Mouse (Mus musculus): ENCODE data around the gene Dstn. TPM values are rescaled to one million over a fixed set of nuclear protein-coding genes. Genes with fewer than 3 reads are reported as not detected.

Gene Dstn
- total and polyA plus RNA-seq, 3 experiments: 78.1 to 80.0 TPM; not detected in 1

- peaks cover 25% of the 10 kb centered on the region for H3K79me2 ChIP-seq (ENCODE audit: control insufficient read depth, insufficient read depth, low read length, poor library complexity)
- no peak for DNase-seq (ENCODE audit: low read depth, low spot score)
- H3K4me1 ChIP-seq (ENCODE audit: control insufficient read depth in 1 of 2, insufficient read depth in 2 of 2, low read length in 2 of 2): peaks cover 12 to 22% of the 10 kb centered on the region in 2 experiments
- TF ChIP-seq ELF1 (IDR thresholded peaks at IDR 0.05; ENCODE audit: low read depth, low read length) (no peak), POLR2A (IDR thresholded peaks at IDR 0.05; ENCODE audit: control insufficient read depth in 1 of 2, insufficient read depth in 1 of 2, low read depth in 1 of 2, low read length in 2 of 2, poor library complexity in 1 of 2) (no peak), MYC (IDR thresholded peaks at IDR 0.05; ENCODE audit: low read depth, low read length) (no peak), E2F4 (IDR thresholded peaks at IDR 0.05; ENCODE audit: borderline replicate concordance, low read depth, low read length) (no peak), ZNF384 (IDR thresholded peaks at IDR 0.05; ENCODE audit: low read depth, low read length) (peak; percentile 40), USF1 (IDR thresholded peaks at IDR 0.05; ENCODE audit: low read depth, low read length) (no peak), POLR2AphosphoS2 (IDR thresholded peaks at IDR 0.05; ENCODE audit: low read length) (no peak), MXI1 (IDR thresholded peaks at IDR 0.05; ENCODE audit: low read depth, low read length) (no peak)
- H3K27me3 ChIP-seq (ENCODE audit: control insufficient read depth in 1 of 2, insufficient read depth in 2 of 2, low read length in 2 of 2): no peaks in the 10 kb centered on the region
- peaks cover 0 to 38% of the 10 kb centered on the region in 2 experiments; a peak in 2 of 4 replicates for H3K36me3 ChIP-seq (ENCODE audit: control insufficient read depth in 1 of 2, insufficient read depth in 2 of 2, low read length in 2 of 2)
- no peak overlapping the region for H3K4me3 ChIP-seq (ENCODE audit: control insufficient read depth in 1 of 2, insufficient read depth in 1 of 2, low read depth in 2 of 2, low read length in 2 of 2)
- no peak overlapping the region for H3K9ac ChIP-seq (ENCODE audit: control insufficient read depth, low read depth, low read length, poor library complexity, severe bottlenecking)
- H3K9me3 ChIP-seq (replicated peaks; ENCODE audit: insufficient read depth, low read length): no peaks in the 10 kb centered on the region
- no peak overlapping the region for H3K27ac ChIP-seq (ENCODE audit: control insufficient read depth, low read depth, low read length)
These were observed 3.8 kb downstream of the Dstn start for GRCm38 (mm10) chr2:143918831-143919502.

GRCm38 (mm10) chr2:143924085-143924484 is 9.0 kb downstream of the Dstn start:
- TF ChIP-seq POLR2A (IDR thresholded peaks at IDR 0.05; ENCODE audit: control insufficient read depth in 1 of 2, insufficient read depth in 1 of 2, low read depth in 1 of 2, low read length in 2 of 2, poor library complexity in 1 of 2): no peak
- TF ChIP-seq ETS1 (IDR thresholded peaks at IDR 0.05; ENCODE audit: low read depth, low read length): no peak
- no peak for TF ChIP-seq NELFE (IDR thresholded peaks at IDR 0.05; ENCODE audit: low read depth, low read length)
- no peak for TF ChIP-seq SIN3A (IDR thresholded peaks at IDR 0.05; ENCODE audit: low read length)
- no peak for TF ChIP-seq ELF1 (IDR thresholded peaks at IDR 0.05; ENCODE audit: low read depth, low read length)
- no peak for TF ChIP-seq KAT2A (conservative IDR thresholded peaks at IDR 0.05; ENCODE audit: low read depth, low read length)
- no peak for TF ChIP-seq E2F4 (IDR thresholded peaks at IDR 0.05; ENCODE audit: borderline replicate concordance, low read depth, low read length)
- TF ChIP-seq RAD21 (IDR thresholded peaks at IDR 0.05; ENCODE audit: low read depth, low read length): no peak
- no peak for TF ChIP-seq GATA1 (IDR thresholded peaks at IDR 0.05; ENCODE audit: low read depth, low read length)
- TF ChIP-seq GABPA (IDR thresholded peaks at IDR 0.05; ENCODE audit: low read depth, low read length): no peak
- no peak for TF ChIP-seq CHD1 (IDR thresholded peaks at IDR 0.05; ENCODE audit: low read depth, low read length)
- Histone ChIP-seq H3K79me2 (ENCODE audit: control insufficient read depth, insufficient read depth, low read length, poor library complexity) (peaks cover 19% of the 10 kb centered on the region), H3K36me3 (ENCODE audit: control insufficient read depth in 1 of 2, insufficient read depth in 2 of 2, low read length in 2 of 2) (peaks cover 0 to 16% of the 10 kb centered on the region in 2 experiments; a peak in 2 of 4 replicates), H3K27ac (ENCODE audit: control insufficient read depth, low read depth, low read length) (no peak overlapping the region), H3K9me3 (replicated peaks; ENCODE audit: insufficient read depth, low read length) (no peaks in the 10 kb centered on the region), H3K9ac (ENCODE audit: control insufficient read depth, low read depth, low read length, poor library complexity, severe bottlenecking) (no peak overlapping the region), H3K4me1 (ENCODE audit: control insufficient read depth in 1 of 2, insufficient read depth in 2 of 2, low read length in 2 of 2) (peaks cover 9 to 12% of the 10 kb centered on the region in 2 experiments), H3K4me3 (ENCODE audit: control insufficient read depth in 1 of 2, insufficient read depth in 1 of 2, low read depth in 2 of 2, low read length in 2 of 2) (no peak overlapping the region), H3K27me3 (ENCODE audit: control insufficient read depth in 1 of 2, insufficient read depth in 2 of 2, low read length in 2 of 2) (no peaks in the 10 kb centered on the region)
- no peak for DNase-seq (ENCODE audit: low read depth, low spot score)

Measured in MEL (cell line).